Mouse (Mus musculus) gastrocnemius, postnatal 10 days (tissue): ENCODE data around the gene Thy1. TPM values are rescaled to one million over a fixed set of nuclear protein-coding genes. Genes with fewer than 3 reads are reported as not detected.
A peak's percentile ranks its signal among the peaks of the same experiment; 100 is the strongest.

Source experiments
- DNase-seq: peaks from one replicate; pipeline ENCODE4 v3.0.0; 2021; ENCODE audit warnings: mixed read lengths
- total RNA-seq, 2 experiments: library from RNA; stranded (reverse); gene quantifications; 2 replicates each; pipeline ENCODE4 v1.2.3; 2021

Thy1 gene
- total RNA-seq, 2 experiments from 2014 or later: 42.5 to 44.6 TPM

DNA sequence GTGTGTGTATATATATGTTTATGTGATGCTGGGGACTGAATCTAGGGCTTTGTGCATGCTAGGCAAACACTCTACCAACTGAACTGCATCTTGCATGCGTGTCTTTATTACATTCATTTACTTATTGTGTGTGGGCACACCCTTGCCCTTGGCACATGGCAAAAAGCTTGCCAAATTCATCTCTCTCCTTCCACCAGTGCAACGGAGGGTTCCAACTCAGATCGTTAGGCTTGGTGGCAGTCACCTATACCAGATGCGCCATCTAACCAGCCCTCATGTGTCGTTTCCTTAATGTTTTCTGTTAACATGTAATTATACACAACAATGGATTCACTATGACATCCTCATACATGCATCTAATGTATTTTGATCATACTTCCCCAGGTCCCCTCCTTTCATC lies 39.1 kb downstream of the Thy1 start:
- no peak for DNase-seq

DNA sequence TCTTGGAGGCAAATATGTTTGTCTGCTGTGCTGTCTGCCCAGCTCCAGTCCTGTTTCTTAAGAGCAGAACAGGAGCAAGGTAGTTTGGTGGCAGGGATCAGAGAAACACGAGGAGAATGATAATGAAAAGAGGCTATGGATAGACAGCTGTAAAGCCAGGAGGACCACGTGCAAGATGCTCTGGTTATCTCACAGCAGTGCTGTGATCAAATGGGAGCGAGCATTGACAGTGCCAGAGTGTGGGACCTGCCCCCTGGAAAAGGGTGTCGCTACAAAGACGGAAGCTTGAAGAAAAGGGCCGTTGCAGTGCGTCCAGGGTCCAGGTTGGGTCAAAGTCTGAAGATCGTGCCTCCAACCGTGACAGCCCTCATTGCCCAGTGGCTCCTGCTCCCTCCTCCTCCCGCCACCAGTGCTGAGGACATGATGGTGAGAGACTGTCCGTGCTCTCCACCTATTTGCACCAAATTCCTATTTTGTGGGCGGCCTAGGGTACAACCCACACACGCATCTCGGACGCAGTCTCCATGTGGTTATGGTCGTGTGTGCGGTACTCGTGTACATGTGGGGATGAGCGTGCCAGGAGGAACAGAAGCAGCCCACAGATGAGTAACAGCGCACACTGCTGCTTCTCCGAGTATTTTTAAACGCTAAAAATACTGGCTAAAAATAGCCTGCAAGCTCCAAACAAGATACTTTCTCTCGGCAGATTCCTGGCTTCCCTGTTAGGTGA lies 40.4 kb downstream of the Thy1 start:
- DNase-seq: no peak

DNA sequence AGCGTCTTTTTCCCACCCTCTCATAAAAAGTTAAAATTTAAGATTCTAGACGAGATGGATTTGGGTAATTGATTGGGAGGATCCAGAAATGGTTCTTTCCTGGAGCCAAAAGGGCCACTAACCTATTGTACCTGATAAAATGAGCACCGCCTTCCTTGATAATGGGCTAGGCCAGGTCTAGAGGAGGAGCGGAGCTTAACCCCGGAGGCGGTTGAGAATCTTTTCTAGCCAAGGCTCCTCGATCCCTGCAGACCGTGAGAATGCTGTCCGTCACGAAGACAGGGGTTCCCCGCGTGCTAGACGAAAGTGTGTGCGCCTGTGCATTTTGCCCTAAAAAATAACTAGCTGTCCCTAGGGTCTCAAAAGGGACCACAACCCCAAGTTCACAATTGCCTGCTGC lies 41.1 kb downstream of the Thy1 start:
- DNase-seq: no peak

- DNase-seq: peak; percentile 98
These were observed 41.6 kb downstream of the Thy1 start for GRCm38 (mm10) chr9:44084659-44085229.

DNA sequence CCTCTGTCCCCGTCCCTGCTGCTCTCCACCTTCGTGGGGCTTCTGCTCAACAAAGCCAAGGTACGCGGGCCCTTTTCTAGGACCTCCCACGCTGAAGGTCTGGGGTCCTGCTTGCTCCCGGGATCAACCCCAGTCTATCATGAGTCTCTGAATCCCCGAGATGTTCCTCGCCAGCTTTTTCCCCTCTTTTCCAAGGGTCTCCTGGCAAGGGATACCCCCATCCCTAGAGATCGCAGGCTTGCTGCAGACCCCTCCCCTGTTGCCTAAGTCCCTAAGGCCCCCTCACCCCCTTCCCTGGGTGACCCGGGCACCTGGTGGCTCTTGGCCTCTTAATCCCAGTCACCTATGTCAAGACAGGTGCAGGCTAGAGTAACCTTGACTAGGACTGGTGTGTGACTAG lies 42.1 kb downstream of the Thy1 start:
- no peak for DNase-seq

DNA sequence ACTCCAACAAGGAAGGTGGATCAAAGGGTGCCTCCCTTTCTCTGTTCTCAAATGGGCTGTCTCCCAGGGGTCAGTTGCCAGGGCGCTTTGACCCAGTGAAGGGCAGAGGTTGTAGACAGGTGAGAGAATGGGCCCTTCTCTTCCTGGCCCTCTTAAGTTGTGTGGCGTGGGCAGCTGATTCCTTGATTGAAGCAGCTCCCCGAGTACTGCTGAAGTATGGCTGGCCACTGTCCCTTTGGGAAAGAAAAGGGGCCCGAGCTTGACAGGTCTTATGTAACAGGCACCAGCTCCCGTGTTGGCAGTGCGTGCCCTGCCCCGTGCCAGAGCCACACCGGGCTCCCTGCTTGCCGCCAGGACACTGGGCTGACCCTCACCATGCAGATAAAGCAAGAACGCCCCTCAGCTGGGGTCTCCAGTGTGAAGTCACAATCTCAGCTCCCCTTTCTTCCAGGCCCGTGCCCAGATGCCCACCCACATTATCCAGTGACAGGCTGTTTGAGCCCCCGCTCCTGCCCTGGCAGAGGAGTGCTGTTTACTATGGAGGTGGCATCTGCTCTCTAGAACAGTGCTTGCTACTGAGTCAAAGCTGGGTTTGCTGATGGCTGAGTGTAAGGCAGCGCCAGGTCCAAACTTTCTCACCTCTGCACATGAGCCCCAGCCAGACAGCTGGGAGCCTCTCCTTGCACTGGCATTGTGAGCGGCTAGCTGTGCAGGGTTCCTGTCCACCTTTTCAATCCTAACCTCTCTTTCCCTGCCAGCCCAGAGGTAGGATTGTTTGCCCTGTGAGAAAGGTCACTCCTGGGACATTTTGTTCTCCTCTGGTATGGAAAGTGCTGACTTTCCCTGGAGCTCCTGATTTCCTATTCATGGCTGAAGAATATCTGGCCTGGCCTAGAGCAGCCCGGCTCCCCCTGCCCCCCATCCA lies 42.8 kb downstream of the Thy1 start:
- DNase-seq: peak; percentile 59

DNA sequence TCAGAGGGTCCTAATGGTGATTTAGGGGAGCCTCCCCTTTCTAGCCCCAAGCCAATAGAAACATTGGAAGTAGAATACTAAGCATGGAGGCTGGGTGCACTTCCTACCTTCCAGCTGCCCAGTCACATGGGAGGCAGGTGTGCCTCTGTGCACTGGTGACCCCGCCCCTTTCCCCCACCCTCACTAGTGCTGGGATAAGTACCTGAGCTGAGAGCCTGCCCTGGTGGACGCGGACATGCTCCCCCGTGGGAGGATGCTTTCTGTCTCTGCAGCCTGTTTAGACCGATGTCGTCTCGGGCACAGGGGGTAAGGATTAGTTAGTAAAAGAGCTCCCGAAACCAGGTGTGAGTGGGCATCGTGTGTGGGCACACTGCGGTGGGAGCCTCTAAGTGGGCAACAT lies 43.8 kb downstream of the Thy1 start:
- no peak for DNase-seq

DNA sequence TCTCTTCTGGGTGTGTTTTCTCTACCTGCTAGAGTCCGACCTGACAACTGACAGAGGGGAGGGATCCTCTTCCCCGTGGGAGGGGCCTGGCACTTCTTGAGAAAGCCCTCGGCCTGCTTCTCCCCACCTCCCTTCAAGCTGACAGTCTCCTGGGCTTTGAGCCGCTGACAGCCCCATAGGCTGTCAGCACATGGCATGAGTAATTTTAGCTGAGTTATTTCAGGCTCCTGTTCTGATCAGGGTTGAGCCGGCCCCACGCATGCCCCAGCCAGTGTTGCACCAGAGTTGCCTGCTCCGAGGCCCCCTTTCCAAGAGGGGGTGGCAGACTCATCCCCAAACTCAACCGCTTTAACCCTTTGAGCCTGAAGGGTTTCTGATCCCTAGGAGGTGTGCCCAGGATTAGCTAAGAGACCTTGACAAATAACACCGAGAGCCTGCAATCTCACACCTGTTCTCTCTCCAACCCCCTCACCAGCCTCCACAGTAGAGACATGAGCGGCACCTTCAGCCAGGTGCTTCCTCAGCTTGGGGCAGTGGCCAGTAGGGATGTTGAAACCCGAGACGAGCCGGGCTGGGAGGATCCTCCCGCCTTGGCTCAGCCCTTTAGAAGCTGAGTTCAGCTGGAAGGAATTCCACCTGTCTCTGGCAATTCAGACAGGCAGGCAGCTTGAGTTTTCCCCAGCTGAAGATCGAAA lies 44.7 kb downstream of the Thy1 start:
- peak; percentile 38 for DNase-seq

GRCm38 (mm10) chr9:44088877-44089608 lies 45.9 kb downstream of the Thy1 start:
- DNase-seq: no peak

DNA sequence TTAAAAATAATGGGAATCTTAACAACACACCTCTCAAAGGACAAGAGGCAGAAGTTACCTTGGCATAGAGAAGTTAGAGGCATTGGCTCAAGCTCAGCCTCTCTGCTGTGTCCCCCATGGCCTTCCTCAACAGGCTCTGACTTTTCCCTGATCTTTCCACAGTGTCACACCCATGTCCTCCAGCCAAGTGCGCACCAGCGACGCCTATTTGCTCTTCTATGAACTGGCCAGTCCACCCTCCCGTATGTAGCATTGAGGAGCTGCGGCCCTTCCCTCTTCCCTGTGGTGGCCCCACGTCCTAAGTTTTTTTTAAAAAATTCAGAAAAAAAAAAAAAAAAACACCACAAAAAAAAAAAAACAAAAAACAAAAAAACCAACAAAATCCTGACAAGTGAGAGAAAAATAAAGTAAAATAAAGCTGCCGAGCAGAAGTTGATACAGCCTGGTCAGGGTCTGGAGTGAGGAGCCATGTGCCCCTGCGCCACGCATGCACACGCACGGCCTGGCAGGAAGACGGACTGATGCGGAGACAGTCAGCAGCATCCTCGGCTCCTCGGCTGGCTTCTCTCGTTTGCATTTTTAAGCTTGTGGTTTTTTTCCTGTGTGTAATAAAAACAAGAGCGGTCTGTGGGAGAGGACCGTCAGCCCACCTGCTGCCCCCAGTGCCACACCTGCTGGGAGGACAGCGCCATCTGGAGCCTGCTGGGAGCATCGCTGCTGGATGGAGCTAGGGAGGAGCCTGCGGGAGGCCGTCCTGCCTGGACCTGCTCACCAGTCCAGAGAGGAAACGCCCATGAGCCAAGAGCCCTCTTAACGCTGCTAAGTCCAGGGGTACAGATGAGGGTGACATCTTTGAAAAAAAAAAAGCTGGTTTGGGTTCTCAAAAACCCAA lies 50.7 kb downstream of the Thy1 start:
- peak; percentile 82 for DNase-seq

DNA sequence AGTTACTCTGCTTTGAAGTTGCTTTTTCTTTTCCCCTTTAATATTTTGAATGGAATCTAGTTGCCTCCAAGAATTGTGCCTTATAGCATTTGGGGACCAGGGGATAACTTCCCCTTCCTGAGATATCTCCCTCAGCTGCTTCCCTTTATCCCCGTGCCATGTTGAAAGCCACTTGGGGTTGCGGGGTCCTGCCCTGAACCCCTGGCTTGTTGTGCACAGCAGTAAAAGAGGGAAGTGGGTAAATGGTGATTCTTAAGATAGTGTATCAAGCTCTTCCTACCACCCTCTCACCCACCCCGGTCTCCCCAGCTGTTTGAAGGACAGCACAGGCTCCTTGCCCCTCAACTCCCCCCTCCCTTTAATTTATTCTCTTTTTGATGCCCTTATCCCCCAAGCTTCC lies 51.6 kb downstream of the Thy1 start:
- DNase-seq: no peak

GRCm38 (mm10) chr9:44095781-44096180 lies 52.6 kb downstream of the Thy1 start:
- DNase-seq: no peak

DNA sequence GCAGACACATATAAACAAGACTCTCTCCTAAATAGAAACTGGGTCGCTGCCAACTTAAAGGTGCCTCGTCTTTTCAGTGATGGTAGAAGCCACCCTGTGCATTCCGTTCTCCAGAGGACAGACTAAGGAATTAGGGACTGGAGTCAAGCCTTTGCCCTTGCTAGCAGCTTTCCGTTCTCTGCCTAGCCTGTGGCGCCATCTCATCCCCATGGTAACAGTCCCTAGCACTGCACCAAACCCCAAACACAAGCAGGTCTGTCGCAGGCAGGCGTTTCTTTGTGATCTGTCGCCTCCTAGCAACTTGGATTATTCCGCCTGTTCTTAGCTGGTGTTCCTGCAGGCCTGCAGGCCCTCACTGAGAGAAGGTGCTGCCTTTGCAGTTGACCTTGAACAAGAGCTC lies 53.4 kb downstream of the Thy1 start:
- no peak for DNase-seq

Other genes starting within 250 kb of the Thy1 start
- gene Usp2, start 23.6 kb downstream of the Thy1 start, total RNA-seq: 100 to 1,000 TPM; 102 to 133 TPM
- gene Mfrp, start 58.3 kb downstream of the Thy1 start, total RNA-seq: under 1 TPM in 1 of 2 experiments, not detected in 1; 0.18 TPM
- 10 to 100 TPM; 25.9 to 26.0 TPM for gene C1qtnf5, start 63.9 kb downstream of the Thy1 start, total RNA-seq
- under 1 TPM; 0.23 to 0.49 TPM for gene Gm49380, start 70.1 kb downstream of the Thy1 start, total RNA-seq
- gene Rnf26, start 70.1 kb downstream of the Thy1 start, total RNA-seq: 10 to 100 TPM; 13.0 to 15.1 TPM
- gene Mcam, start 91.1 kb downstream of the Thy1 start, total RNA-seq: 100 to 1,000 TPM; 107 to 115 TPM
- 10 to 100 TPM; 15.8 to 22.1 TPM for gene Cbl, start 190.7 kb downstream of the Thy1 start, total RNA-seq
- gene Ccdc153, start 197.3 kb downstream of the Thy1 start, total RNA-seq: not detected
- gene Pdzd3, start 208.1 kb downstream of the Thy1 start, total RNA-seq: 1 to 10 TPM; 1.2 to 1.4 TPM
- gene Nlrx1, start 225.2 kb downstream of the Thy1 start, total RNA-seq: 10 to 100 TPM; 21.6 to 23.0 TPM
- 1 to 10 TPM in 1 of 2 experiments, under 1 TPM in 1; 0.68 to 1.3 TPM for gene Abcg4, start 245.2 kb downstream of the Thy1 start, total RNA-seq